Mouse (Mus musculus): ENCODE measurements at regions not wholly inside any gene's neighbourhood (a gene's known extent, or its start where the extent isn't known, plus 50 kb on each side); places are given as distances from the start of the nearest gene placed in this dataset.

DNA sequence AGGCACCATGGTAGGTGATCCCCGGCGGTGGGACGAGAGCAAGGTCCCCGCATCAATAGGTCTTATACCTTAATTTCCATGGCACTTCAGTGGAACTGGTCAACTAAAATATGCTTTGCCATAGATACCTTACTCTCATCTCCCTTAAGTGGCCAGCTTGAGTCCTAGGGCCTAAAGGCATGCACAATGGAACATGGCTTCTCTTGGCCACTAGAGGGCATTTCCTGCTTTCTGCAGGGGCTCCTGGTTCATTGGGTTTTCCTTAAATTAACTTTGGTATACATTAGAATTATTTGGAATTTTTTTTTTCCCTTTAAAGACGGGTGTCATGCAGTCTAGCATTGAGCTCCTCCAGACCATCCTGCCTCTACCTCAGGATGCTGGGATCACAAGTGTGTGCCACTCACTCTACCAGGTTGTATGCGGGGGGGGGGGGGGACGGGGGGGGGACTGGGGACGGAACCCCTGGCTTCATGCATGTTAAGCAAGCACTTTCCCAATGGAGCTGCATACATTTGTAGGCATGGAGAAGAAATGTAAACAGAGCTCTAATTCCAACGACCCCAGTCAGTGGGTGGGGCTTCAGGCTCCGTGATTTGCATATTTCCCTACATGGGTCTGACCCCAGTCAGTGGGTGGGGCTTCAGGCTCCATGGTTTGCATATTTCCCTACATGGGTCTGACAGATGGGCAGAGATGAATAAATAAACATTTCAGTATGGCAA is 113.4 kb upstream of the Cpm start:
- Histone ChIP-seq H3K27ac (replicated peaks) (no peak overlapping the region), H3K27me3 (ENCODE audit: low read depth, poor library complexity, severe bottlenecking) (no peaks in the 10 kb centered on the region), H3K36me3 (no peaks in the 10 kb centered on the region), H3K9me3 (replicated peaks) (0 out of 2 replicates have a peak, but pooled peaks cover 4% of the 10 kb centered on the region), H3K4me3 (no peak overlapping the region), H3K4me1 (peaks cover 28% of the 10 kb centered on the region)
- DNase-seq (ENCODE audit: low spot score), result no peak
- 68% methylated on average over 10 of the region's 10 CpGs for WGBS

DNA sequence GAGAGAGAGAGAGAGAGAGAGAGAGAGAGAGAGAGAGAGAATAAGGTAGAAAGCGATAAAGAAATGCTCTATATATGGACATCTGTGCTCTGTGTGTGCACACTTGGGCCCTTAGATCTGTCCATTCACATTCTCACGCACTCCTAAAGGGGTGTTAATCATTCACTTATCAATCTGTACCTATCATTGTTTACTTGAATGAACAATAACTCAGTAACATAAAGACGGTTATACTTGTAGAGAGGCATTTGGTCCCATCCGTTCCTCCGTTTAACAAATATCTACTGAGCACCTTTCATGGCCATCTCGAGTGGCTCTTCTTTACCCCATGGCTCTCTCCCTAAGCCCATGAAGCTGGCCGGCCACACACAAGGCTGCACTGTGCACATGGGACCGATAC is 114.3 kb upstream of the Cpm start:
- no peak for DNase-seq (ENCODE audit: low spot score)
- Histone ChIP-seq H3K36me3 (no peaks in the 10 kb centered on the region), H3K4me3 (no peak overlapping the region), H3K27me3 (ENCODE audit: low read depth, poor library complexity, severe bottlenecking) (no peaks in the 10 kb centered on the region), H3K27ac (replicated peaks) (no peak overlapping the region), H3K9me3 (replicated peaks) (0 out of 2 replicates have a peak, but pooled peaks cover 4% of the 10 kb centered on the region), H3K4me1 (peaks cover 26% of the 10 kb centered on the region)
- WGBS, result 94% methylated on average over 8 of the region's 8 CpGs

DNA sequence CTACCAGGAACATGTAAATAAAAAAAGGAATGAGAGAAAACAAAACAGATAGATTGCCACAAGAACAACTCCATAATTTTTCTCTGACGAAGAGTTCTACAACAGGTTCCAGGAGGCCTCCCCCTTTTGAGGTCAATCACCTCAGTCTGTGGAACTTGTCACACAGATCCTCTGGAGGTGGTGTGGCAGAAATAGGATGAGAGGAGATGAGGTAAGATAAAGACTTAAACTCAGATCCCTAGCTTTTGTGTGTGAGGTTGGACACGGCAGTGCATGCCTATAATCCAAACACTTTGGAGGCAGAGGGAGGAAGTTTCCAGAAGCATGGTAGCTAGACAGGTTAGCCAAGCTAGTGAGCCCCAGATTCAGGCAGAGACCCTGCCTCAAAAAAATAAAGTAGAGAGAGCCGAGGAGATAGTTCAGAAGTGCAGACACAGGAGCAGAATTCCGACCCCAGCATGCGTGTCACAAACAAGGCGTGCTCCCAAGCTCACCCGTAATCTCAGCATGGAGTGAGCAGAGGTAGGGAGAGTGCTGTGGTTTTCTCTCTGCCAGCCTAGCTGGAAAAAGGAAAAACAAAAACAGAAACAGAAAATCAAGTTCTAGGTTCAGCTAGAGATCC is 115.3 kb upstream of the Cpm start:
- 89% methylated on average over 7 of the region's 7 CpGs for WGBS
- no peak for DNase-seq (ENCODE audit: low spot score)
- Histone ChIP-seq H3K4me1 (peaks cover 16% of the 10 kb centered on the region), H3K9me3 (replicated peaks) (0 out of 2 replicates have a peak, but pooled peaks cover 4% of the 10 kb centered on the region), H3K27me3 (ENCODE audit: low read depth, poor library complexity, severe bottlenecking) (no peaks in the 10 kb centered on the region), H3K4me3 (no peak overlapping the region), H3K27ac (replicated peaks) (no peak overlapping the region), H3K36me3 (no peaks in the 10 kb centered on the region)

DNA sequence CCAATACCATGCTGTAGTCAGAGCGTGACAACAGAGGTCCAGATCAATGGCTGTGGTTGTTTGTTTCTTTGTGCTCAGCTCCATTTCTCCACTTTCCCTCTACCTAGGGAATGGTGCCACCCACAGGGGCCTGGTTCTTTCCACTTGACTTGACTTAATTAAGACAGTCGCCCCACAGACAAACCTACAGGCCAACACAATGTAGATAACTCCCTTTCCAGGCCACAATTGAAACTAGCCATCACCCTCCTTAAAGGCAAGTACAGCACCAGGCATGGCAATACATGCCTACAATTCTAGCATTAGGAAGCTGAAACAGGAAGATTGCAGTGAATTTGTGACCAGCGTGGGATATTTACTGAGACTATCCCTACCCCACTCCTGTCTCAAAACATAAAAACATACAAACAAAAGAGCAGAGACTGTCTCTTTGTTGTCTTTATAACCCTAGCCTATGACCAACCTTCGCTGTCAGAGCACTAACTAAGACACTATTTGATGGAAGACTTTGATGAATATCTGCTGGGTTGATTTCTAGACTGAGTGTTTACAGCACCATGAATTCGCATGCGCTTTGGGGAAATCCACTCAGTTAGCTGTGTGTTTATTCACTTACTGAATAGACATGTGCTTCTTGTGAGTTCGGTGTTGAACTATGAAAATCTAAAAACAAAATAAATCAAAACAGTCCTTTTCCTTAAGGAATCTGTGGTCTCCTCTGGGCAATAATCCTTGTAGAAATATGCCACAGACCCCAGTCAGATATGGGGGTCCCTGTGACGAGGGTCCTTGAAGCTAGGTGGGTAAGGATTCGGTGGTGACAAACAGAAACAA is 116.7 kb upstream of the Cpm start:
- Histone ChIP-seq H3K4me1 (peaks cover 6% of the 10 kb centered on the region), H3K4me3 (no peak overlapping the region), H3K36me3 (no peaks in the 10 kb centered on the region), H3K27ac (replicated peaks) (no peak overlapping the region), H3K27me3 (ENCODE audit: low read depth, poor library complexity, severe bottlenecking) (no peaks in the 10 kb centered on the region), H3K9me3 (replicated peaks) (0 out of 2 replicates have a peak, but pooled peaks cover 4% of the 10 kb centered on the region)
- DNase-seq (ENCODE audit: low spot score), result no peak
- 90% methylated on average over 9 of the region's 9 CpGs for WGBS

DNA sequence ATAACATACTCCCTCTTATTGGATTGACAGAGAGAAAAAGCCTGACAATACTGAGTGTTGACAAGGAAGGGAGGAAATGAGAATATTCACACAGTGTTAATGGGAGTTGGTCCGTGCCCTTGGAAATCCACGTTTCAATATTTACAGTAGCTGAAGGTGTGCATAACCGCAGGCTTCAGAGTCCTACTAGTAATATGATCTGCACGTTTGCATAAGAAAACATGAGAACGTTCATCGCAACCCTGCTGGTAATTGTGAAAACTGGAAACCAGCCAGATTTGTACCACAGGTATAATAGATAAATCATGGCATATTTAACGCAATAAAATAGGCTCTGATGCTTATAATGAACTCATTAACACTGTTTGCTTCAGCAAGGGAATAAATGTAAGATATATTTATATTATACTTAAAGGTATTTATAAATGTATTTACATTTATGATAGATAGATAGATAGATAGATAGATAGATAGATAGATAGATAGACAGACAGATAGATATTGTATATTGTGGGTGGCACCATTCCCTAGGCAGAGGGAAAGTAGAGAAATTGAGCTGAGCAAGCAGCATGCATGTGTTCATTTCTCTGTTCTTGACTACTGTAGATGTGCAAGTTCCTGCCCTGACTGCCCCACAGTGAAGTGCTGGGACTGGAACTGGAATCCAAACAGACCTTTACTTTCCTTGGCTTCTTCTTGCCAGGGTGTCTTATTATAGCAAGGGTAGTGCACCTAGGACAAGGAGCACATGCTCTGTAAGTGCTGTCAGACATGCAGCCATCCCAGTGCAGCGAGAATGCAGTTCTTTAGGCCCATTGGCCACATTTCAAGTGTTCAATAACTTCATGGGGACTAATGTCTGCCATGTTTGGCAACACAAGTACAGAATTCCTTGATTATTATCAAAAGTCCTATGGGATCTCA is 117.6 kb upstream of the Cpm start:
- 89% methylated on average over 8 of the region's 8 CpGs for WGBS
- no peak overlapping the region for H3K4me3 ChIP-seq
- no peaks in the 10 kb centered on the region for H3K4me1 ChIP-seq
- H3K27me3 ChIP-seq (ENCODE audit: low read depth, poor library complexity, severe bottlenecking), result no peaks in the 10 kb centered on the region
- H3K9me3 ChIP-seq (replicated peaks), result 0 out of 2 replicates have a peak, but pooled peaks cover 4% of the 10 kb centered on the region
- no peak overlapping the region for H3K27ac ChIP-seq (replicated peaks)
- H3K36me3 ChIP-seq, result no peaks in the 10 kb centered on the region
- no peak for DNase-seq (ENCODE audit: low spot score)

DNA sequence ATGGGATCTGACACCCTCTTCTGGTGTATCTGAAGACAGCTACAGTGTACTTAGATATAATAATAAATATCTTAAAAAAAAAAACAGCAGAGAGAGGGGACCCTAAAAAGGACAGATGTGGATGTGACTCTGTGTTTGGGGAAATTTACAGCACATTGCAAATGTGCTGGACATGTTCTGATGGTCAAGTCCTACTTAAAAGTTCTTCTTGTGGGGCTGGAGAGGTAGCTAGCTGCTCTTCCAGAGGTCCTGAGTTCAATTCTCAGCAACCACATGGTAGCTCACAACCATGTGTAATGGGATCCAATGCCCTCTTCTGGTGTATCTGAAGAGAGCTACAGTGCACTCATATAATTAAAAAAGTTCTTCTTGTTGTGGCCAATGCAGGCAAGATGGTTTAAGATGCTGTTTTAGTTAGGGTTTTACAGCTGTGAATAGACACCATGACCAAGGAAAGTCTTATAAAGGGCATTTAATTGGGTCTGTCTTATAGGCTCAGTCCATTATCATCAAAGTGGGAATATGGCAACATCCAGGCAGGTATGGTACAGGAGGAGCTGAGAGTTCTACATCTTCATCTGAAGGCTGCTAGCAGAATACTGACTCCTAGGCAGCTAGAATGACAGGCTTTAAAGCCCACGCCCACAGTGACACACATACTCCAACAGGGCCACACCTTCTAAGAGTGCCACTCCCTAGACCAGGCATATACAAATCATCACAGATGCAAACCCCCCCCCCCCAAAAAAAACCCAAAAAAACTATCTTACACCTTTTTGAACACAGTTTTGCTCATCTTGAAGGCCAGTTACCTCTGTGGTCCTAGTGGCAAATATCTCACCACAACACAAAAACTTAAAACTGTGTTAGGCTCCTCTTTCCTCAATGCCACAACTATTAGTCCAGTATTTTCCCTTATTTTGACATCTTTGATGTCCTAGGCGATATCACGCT is 118.5 kb upstream of the Cpm start:
- Histone ChIP-seq H3K27me3 (ENCODE audit: low read depth, poor library complexity, severe bottlenecking) (no peaks in the 10 kb centered on the region), H3K36me3 (no peaks in the 10 kb centered on the region), H3K4me1 (no peaks in the 10 kb centered on the region), H3K27ac (replicated peaks) (no peak overlapping the region), H3K9me3 (replicated peaks) (0 out of 2 replicates have a peak, but pooled peaks cover 4% of the 10 kb centered on the region), H3K4me3 (no peak overlapping the region)
- 92% methylated on average over 3 of the region's 3 CpGs for WGBS
- no peak for DNase-seq (ENCODE audit: low spot score)

DNA sequence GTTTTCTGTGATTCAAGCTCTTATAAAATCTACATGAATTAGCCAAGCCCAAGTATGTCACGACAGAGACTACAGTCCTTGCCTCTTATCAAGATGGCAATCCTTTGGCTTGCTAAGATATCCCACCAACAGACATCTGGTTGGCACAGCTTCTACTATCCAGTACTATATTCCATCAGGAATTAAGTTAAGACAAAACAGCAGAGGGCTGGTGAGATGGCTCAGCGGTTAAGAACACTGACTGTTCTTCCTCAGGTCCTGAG is 119.1 kb upstream of the Cpm start:
- 0 out of 2 replicates have a peak, but pooled peaks cover 4% of the 10 kb centered on the region for H3K9me3 ChIP-seq (replicated peaks)
- 88% methylated on average over 2 of the region's 2 CpGs for WGBS
- no peaks in the 10 kb centered on the region for H3K27me3 ChIP-seq (ENCODE audit: low read depth, poor library complexity, severe bottlenecking)
- no peak overlapping the region for H3K27ac ChIP-seq (replicated peaks)
- no peak for DNase-seq (ENCODE audit: low spot score)
- H3K4me1 ChIP-seq, result no peaks in the 10 kb centered on the region
- no peak overlapping the region for H3K4me3 ChIP-seq
- no peaks in the 10 kb centered on the region for H3K36me3 ChIP-seq

DNA sequence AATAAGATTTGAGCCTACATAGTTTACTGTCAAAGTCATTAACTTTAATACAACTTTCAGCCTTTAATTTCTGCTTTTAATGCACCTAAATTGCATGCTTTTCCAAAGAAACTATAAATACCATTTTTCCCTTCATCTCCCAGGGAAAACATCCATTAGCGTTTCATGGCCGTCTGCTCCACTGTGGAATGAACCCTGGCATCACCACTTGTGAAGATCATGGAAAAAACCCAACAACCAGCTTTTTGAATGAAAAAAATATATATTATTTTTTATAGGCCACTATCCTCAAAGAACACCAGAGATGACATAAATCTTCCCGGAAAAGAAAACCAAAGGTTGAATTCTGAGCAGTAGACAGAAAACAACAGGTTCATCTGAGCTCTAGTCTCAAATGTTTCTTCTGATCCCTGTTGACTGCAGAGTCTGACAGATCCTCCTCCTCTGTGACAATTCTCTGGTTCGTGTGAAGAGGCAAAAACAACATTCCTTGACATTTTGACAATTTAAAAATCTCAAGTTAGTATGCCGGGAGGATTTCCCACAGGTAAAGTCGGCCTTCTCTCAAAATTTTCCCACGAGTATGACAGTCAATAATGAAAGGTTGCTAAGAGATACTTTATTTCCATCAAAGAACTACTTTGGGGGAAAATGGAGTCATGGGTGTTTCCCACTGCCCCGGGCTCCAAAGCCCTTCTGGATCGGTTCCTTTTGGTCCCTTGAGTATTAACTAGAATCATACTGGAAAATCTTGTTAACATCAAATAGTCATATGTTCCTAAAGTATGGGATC is 119.7 kb upstream of the Cpm start:
- Histone ChIP-seq H3K27ac (replicated peaks) (no peak overlapping the region), H3K27me3 (ENCODE audit: low read depth, poor library complexity, severe bottlenecking) (no peaks in the 10 kb centered on the region), H3K4me1 (no peaks in the 10 kb centered on the region), H3K4me3 (no peak overlapping the region), H3K36me3 (no peaks in the 10 kb centered on the region), H3K9me3 (replicated peaks) (0 out of 2 replicates have a peak, but pooled peaks cover 4% of the 10 kb centered on the region)
- DNase-seq (ENCODE audit: low spot score), result no peak
- WGBS, result 85% methylated on average over 9 of the region's 9 CpGs

DNA sequence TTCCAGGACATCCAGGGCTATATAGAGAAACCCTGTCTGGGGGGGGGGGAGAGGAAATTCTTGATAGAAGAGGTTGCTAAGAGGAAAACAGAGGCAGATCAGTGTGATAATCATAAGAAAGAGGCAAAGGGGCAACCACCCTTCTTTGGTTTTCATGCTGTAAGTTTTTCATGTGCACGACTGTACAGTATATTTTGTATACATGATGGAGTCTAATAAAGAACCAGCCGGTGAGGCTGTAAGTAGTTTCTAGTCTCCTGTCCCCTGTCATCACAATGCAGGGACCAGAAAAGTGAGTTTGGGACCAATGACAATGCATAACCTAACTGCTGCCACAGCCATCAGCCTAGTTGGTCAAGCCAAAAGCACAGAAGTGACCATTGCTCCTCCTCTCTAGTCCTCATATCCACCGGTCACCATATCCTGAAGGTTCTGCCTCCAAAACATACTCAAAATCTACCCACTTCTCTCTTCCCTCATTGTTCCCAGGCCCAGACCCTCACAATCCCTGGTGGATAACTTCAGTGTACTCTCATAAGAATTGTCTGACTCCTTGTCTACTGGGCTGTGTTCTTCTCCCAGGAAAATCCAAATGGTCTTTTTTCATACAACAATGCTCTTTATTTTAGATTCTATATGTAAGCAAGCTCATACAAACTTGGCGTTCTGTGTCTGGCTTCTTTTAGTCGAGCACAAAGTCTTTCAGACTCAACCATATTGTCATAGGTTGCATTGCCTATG is 122.9 kb upstream of the Cpm start:
- no peaks in the 10 kb centered on the region for H3K9me3 ChIP-seq (replicated peaks)
- no peak overlapping the region for H3K27ac ChIP-seq (replicated peaks)
- H3K4me3 ChIP-seq, result no peak overlapping the region
- H3K36me3 ChIP-seq, result no peaks in the 10 kb centered on the region
- no peaks in the 10 kb centered on the region for H3K27me3 ChIP-seq (ENCODE audit: low read depth, poor library complexity, severe bottlenecking)
- WGBS, result 93% methylated on average over 5 of the region's 5 CpGs
- H3K4me1 ChIP-seq, result no peaks in the 10 kb centered on the region
- DNase-seq (ENCODE audit: low spot score), result no peak

DNA sequence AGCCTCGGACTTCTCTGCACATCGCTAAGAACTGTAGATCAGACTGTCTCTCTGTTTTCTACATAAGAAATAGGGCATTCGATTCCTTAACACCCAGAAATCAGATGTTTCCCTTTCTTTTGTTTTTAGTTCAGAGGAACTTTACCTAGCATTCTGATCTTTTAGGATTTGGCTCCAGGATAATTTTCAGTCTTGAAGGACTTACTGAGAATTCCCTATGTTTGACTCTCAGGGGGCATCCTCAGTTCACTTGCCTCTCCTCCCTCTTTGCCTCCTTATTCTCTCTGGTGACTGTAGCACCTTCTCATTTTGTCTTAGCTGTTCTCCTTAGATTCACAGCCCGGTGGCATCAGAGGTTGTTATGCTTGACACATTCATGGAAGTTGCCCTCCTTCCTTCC is 123.8 kb upstream of the Cpm start:
- Histone ChIP-seq H3K9me3 (replicated peaks) (no peaks in the 10 kb centered on the region), H3K36me3 (no peaks in the 10 kb centered on the region), H3K27me3 (ENCODE audit: low read depth, poor library complexity, severe bottlenecking) (no peaks in the 10 kb centered on the region), H3K27ac (replicated peaks) (no peak overlapping the region), H3K4me1 (no peaks in the 10 kb centered on the region), H3K4me3 (no peak overlapping the region)
- no peak for DNase-seq (ENCODE audit: low spot score)
- WGBS, result 85% methylated on average over 4 of the region's 4 CpGs

Data from midbrain, embryonic 10.5 days (tissue).